Mouse (Mus musculus) brain, adult 2 months (tissue): Measurements from ENCODE around the gene Olfr576.

ENCODE experiments used
- DNase-seq: peaks from one replicate; pipeline ENCODE4 v3.0.0; 2011; ENCODE audit warnings: low read depth, low spot score

Olfr576 gene

GRCm38 (mm10) chr7:102962360-102962759 is at the start of gene Olfr576:
Olfr576 (plus strand) TSS chr7:102962660.
- no peak for DNase-seq

DNA sequence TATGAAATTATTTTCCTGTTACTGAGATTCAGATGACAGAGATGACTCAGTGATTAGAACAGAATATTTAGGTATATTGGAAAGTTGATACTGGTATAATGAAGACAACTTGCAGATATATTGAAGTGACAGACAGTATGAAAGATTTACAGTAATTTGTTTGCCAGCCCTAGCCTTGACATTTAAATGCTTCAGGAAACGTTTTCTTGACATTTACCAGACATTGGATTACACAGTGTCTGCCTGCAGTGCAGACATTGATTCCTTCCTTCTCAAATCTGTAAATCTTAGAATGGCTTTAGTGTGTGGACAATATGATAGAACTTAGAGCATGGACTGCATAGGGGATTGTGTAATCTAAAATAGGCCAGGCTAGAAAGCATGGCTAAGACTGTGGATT is 47.2 kb upstream of the Olfr576 start:
- DNase-seq, result no peak

- no peak for DNase-seq
These were observed 46.1 kb upstream of the Olfr576 start for GRCm38 (mm10) chr7:102916405-102916804.

DNA sequence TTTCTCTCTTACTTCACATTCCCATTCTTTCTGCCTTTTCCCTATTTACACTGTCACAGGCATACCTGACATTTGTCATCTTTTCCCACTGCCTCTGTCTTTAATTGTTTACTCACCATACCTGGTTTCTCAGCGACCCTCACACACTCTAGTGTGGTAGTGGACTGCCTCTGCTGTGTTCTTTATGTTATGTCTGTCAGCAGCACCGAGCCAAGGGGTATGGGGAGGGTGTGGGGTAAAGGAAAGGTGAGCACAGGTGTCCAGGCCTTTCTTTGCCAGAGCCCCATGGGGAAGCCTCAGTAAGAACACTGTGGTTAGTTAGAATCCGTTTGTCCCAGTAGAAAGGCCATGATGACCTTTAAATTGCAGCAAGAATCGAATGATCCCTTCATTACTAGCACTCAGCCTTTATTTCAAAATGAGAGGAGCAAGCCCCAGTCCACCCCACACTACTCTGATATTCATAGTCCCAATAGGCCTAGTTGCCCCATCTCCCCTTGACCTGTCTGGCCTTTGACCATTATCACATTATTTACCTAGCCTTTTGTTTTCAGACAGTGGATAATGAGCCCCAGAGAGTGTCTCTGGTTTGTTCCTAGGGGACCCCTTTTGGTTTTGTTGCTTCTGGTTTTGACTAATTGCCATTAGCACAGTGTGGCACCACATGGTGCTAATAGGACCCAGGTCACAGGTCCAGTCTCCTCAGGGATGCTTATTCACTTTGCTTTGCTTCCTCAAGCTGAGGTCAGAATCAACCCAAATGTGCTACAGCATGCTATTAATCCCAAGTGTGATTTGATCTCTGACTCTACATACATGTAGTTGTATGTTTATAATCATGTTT is 45.2 kb upstream of the Olfr576 start, which contains the start of gene Olfr571:
Gene Olfr571, minus strand, starts transcription at position 505 of the 844 bp plus-strand sequence.
- no peak for DNase-seq

GRCm38 (mm10) chr7:102919632-102920031 is 42.8 kb upstream of the Olfr576 start:
- DNase-seq, result peak; percentile 70

DNA sequence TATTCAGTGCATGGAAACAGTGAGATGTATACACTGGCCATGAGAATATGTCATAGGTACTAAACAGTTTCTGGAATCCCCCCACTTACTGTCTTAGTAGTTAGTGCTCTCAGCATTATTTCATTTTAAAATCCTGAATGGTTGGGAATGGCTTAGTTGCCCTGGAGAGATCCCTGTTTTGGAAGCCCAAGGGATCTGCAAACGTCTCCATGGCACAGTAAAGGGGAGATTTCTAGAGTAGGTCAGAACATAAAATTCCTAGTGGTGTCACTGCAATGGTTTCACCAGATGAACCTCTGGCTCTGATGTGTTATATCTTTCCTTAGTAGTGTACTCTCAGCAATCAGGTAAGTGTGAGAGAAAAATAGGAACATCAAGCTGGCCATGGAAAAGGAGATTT is 38.4 kb upstream of the Olfr576 start, which contains the start of gene Olfr572:
Gene Olfr572, plus strand, starts transcription at position 301 of the 400 bp plus-strand sequence.
- DNase-seq, result no peak

DNA sequence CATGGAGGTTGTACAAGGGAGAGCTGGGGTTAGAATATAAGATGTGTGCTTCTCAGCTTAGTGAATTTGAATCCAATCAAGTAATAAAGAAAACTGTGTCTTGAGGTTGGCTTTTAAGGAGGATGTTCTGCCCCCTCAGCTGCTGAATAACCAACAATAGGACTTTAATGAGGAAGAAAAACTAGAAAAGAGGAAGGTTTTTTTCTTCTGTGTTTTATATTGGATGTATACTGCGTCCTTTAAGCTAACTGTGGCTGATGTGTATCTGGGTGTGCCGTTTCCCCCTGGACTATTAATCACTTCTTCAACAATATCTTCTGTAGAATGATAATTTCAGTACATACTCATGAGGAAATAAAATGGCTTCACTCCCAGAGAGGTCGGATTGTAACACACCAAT is 35.4 kb upstream of the Olfr576 start:
- no peak for DNase-seq

GRCm38 (mm10) chr7:102942475-102942874 is 20.0 kb upstream of the Olfr576 start, which contains the start of gene Olfr573-ps1:
Olfr573-ps1 (minus strand) TSS chr7:102942575.
- DNase-seq, result no peak

- DNase-seq, result no peak
These were observed 19.0 kb upstream of the Olfr576 start for GRCm38 (mm10) chr7:102943417-102943816.

- DNase-seq, result no peak
These were observed 14.3 kb upstream of the Olfr576 start, which contains the start of gene Olfr574 for GRCm38 (mm10) chr7:102948167-102948566. Olfr574 (plus strand) TSS chr7:102948467.

DNA sequence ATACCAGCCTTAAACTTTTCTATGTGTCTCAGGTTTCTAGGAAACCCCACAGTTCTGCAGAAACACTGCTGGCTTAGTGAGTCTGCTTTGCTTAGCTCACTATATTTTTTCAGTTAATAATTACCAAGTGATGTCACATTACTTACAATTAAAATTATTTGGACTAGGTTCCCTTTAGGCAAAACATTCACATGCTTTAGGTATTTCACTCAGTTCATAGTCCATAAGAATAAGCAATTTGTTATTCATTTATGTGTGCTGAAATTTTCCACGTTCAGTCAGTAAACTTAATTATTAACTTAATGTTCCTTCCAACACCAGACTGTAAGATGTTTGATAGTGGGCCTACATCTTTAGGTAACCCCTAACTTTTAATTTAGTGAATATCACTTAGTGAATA is 11.7 kb upstream of the Olfr576 start:
- DNase-seq, result no peak

- no peak for DNase-seq
These were observed 4.3 kb upstream of the Olfr576 start for GRCm38 (mm10) chr7:102958137-102958536.

- DNase-seq, result no peak
These were observed 3.9 kb upstream of the Olfr576 start, which contains the start of gene Olfr575 for GRCm38 (mm10) chr7:102958593-102958992. Olfr575 (minus strand) TSS chr7:102958775.

DNA sequence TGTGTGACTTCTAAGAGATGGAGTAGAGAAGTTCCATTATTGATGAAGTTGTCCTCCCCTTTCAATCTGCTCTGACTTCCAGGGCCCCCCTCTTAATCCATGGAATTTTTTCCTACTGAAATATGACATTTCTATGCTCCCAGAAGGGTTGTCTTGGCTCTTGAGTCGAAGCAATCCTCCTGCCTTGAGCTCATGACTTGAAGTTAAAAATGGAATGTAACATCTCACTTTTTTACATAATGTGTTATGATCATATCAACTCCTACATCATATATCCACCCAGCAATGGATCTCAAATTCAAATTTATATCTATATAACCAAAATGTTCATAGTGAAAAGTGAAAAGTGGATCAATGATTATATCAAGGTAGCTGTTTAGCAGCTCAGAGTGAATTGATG is 11.9 kb downstream of the Olfr576 start:
- DNase-seq, result peak; percentile 28

DNA sequence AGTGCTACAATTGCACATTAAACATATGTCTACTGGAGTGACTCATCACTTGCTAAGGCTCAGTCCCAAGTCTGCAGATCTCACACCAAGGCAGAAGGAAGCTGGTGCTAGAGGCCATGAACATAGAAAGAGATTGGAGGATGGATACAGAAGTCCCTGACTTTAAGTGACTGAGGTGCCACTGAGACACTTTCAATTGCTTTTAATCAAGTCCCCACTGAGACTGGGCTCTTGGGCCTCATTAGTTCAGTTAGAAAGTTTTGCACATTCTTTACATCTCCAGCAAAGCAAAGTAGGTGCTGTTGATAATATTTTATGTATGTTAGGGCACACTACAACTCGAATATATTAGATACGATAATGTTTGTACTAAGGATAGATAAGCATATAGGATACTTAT is 13.4 kb downstream of the Olfr576 start, which contains the start of gene Olfr577:
Gene Olfr577, minus strand, starts transcription at position 101 of the 400 bp plus-strand sequence.
- peak; percentile 29 for DNase-seq

GRCm38 (mm10) chr7:102989224-102989623 is 26.8 kb downstream of the Olfr576 start, which contains the start of gene Olfr578:
Olfr578 (minus strand) TSS chr7:102989324.
- DNase-seq, result no peak
